Mouse (Mus musculus): ENCODE results near the gene Camk1d.

DNA sequence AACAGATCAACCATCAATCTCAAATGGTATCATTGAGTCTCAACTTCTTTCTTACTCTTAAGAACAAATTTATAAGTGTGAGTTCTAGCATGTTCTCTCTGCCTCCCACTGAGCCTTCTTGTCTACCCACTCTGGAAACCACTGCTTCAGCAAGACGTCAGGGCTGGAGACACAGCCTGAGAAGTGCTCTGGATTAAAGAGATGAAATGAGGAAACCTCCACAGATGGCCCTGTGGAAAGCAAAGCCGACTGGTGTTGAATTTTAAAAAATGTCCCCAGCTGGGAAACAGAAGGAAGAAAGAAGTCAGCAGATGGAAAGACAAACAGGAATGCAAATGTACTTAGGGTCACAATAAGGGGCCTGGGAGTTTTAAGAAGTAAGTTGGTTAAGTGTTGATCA, 180.4 kb downstream of the Camk1d start:
- no peak for TF ChIP-seq SMC3 (IDR thresholded peaks at IDR 0.05; ENCODE audit: low read depth, low read length)
- TF ChIP-seq CTCF (conservative IDR thresholded peaks at IDR 0.05 in 1 of 2, IDR thresholded peaks at IDR 0.05 in 1 of 2; ENCODE audit: low read depth in 2 of 2, low read length in 2 of 2), result no peak
